Mouse (Mus musculus): Measurements from ENCODE around the gene Slc5a6. TPM values are rescaled to one million over a fixed set of nuclear protein-coding genes. Genes with fewer than 3 reads are reported as not detected.

The Slc5a6 gene
- polyA plus RNA-seq, 1 experiment = 45.1 TPM

DNA sequence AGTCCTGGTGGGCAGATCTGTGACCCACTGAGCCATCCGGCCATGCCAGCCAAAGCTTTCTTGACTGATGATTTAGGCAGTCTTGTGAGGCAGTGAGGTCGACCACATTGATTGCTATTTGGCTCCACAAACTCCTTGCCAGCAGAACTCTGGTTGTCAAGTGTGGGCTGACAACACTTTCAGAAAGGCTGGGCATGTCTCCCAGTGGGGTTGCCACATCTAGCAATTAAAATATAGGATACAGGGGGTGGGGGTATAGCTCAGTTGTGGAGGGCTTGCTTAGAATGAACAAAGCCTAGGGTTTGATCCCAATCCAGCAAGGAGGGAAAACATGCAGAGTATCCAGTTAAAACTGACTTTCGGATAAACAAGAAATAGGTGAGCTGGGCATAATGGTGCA, 54.6 kb downstream of the Slc5a6 start:
- Histone ChIP-seq H3K4me1 (ENCODE audit: control insufficient read depth, insufficient read depth, low read length) (no peaks in the 10 kb centered on the region), H3K4me3 (replicated peaks; ENCODE audit: insufficient read depth, low read depth, low read length) (no peak overlapping the region), H3K27ac (ENCODE audit: insufficient read depth, low read length) (no peak overlapping the region), H3K27me3 (ENCODE audit: control insufficient read depth, insufficient read depth, low read length) (no peaks in the 10 kb centered on the region)
- no peak for DNase-seq
- WGBS = 62% methylated on average over 3 of the region's 3 CpGs
- TF ChIP-seq CTCF (IDR thresholded peaks at IDR 0.05; ENCODE audit: borderline replicate concordance, insufficient read depth, low read depth, low read length) (no peak), POLR2A (IDR thresholded peaks at IDR 0.05; ENCODE audit: borderline replicate concordance, insufficient read depth, low read length) (no peak)

DNA sequence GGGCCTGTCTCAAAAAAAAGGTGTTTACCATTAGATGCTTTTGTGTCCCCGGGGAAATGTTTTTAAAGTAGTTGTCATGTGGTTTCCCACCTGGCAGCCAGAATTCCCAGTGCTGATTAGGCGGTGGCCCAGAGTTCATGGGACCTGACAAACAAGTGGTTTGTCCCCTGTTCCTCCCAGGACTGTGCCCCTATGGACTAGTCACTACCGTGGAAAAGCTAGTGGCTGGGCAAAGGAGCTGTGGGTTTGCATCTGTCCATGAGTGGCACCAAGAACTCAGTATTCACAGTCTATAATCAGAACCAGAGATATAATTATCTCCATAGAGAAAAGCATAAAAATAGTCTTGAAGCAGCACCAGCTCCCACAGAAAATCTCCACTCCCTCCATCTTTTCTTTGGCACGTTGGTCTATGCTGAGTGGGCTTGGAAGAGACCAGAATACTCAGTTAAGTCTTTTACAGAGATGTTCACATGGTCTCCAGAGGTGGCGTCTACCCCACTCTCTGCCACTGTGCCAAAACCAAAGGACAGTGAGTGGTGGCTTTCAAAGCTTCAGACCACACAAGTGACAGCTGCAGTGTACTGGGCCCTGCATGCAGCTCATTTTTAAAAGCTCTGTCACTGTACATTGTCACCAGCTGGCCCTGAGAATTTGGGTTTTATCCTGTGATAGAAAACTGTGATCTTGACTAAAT, 55.6 kb downstream of the Slc5a6 start:
- H3K27me3 ChIP-seq (ENCODE audit: control insufficient read depth, insufficient read depth, low read length) = no peaks in the 10 kb centered on the region
- TF ChIP-seq POLR2A (IDR thresholded peaks at IDR 0.05; ENCODE audit: borderline replicate concordance, insufficient read depth, low read length) (no peak), CTCF (IDR thresholded peaks at IDR 0.05; ENCODE audit: borderline replicate concordance, insufficient read depth, low read depth, low read length) (no peak)
- H3K4me3 ChIP-seq (replicated peaks; ENCODE audit: insufficient read depth, low read depth, low read length) = no peak overlapping the region
- H3K4me1 ChIP-seq (ENCODE audit: control insufficient read depth, insufficient read depth, low read length) = no peaks in the 10 kb centered on the region
- DNase-seq = no peak
- 66% methylated on average over 5 of the region's 5 CpGs for WGBS
- H3K27ac ChIP-seq (ENCODE audit: insufficient read depth, low read length) = no peak overlapping the region

Other genes starting within 250 kb of the Slc5a6 start
- gene Mapre3, start 234.3 kb downstream of the Slc5a6 start, polyA plus RNA-seq (2012; rRNA removed) = 276 and 288 TPM in 2 replicates
- 64.6 and 67.2 TPM in 2 replicates for gene Tmem214, start 180.9 kb downstream of the Slc5a6 start, polyA plus RNA-seq (2012; rRNA removed)
- 15.1 TPM in 2 replicates for gene Agbl5, start 160.2 kb downstream of the Slc5a6 start, polyA plus RNA-seq (2012; rRNA removed)
- 174 and 187 TPM in 2 replicates for gene Ost4, start 141.1 kb downstream of the Slc5a6 start, polyA plus RNA-seq (2012; rRNA removed)
- 1.7 and 2.6 TPM in 2 replicates for gene Emilin1, start 135.5 kb downstream of the Slc5a6 start, polyA plus RNA-seq (2012; rRNA removed)
- 34.1 and 34.2 TPM in 2 replicates for gene Khk, start 127.5 kb downstream of the Slc5a6 start, polyA plus RNA-seq (2012; rRNA removed)
- gene Cgref1, start 103.3 kb downstream of the Slc5a6 start, polyA plus RNA-seq (2012; rRNA removed) = 16.7 and 18.5 TPM in 2 replicates
- 228 and 241 TPM in 2 replicates for gene Preb, start 88.6 kb downstream of the Slc5a6 start, polyA plus RNA-seq (2012; rRNA removed)
- 0.28 and 0.29 TPM in 2 replicates for gene Tcf23, start 80.3 kb downstream of the Slc5a6 start, polyA plus RNA-seq (2012; rRNA removed)
- gene Atraid, start 612 bp downstream of the Slc5a6 start, polyA plus RNA-seq (2012; rRNA removed) = 170 and 175 TPM in 2 replicates
- gene Cad, start 5.9 kb upstream of the Slc5a6 start, polyA plus RNA-seq (2012; rRNA removed) = 21.7 and 23.4 TPM in 2 replicates
- not detected in 2 replicates for gene Dnajc5g, start 57.4 kb upstream of the Slc5a6 start, polyA plus RNA-seq (2012; rRNA removed)
- gene Slc30a3, start 59.3 kb upstream of the Slc5a6 start, polyA plus RNA-seq (2012; rRNA removed) = 19.7 and 23.5 TPM in 2 replicates
- not detected in 2 replicates for gene Trim54, start 67.8 kb upstream of the Slc5a6 start, polyA plus RNA-seq (2012; rRNA removed)
- 1.2 TPM in 1 of 2 replicates, not detected in the other for gene Ucn, start 89.9 kb upstream of the Slc5a6 start, polyA plus RNA-seq (2012; rRNA removed)
- gene Mpv17, start 105.3 kb upstream of the Slc5a6 start, polyA plus RNA-seq (2012; rRNA removed) = 91.1 and 91.7 TPM in 2 replicates
- gene Gm29609, start 131.0 kb upstream of the Slc5a6 start, polyA plus RNA-seq (2012; rRNA removed) = 3.9 and 4.1 TPM in 2 replicates
- 94.6 and 100 TPM in 2 replicates for gene Gtf3c2, start 131.2 kb upstream of the Slc5a6 start, polyA plus RNA-seq (2012; rRNA removed)
- 124 and 125 TPM in 2 replicates for gene Snx17, start 144.3 kb upstream of the Slc5a6 start, polyA plus RNA-seq (2012; rRNA removed)
- 87.1 and 93.7 TPM in 2 replicates for gene Eif2b4, start 144.5 kb upstream of the Slc5a6 start, polyA plus RNA-seq (2012; rRNA removed)
- gene Zfp513, start 153.4 kb upstream of the Slc5a6 start, polyA plus RNA-seq (2012; rRNA removed) = 44.5 and 45.4 TPM in 2 replicates
- gene Ppm1g, start 171.8 kb upstream of the Slc5a6 start, polyA plus RNA-seq (2012; rRNA removed) = 83.9 and 84.1 TPM in 2 replicates
- gene Nrbp1, start 191.9 kb upstream of the Slc5a6 start, polyA plus RNA-seq (2012; rRNA removed) = 143 and 148 TPM in 2 replicates
- 0.48 TPM in 1 of 2 replicates, not detected in the other for gene Gm9970, start 192.3 kb upstream of the Slc5a6 start, polyA plus RNA-seq (2012; rRNA removed)
- gene Krtcap3, start 202.8 kb upstream of the Slc5a6 start, polyA plus RNA-seq (2012; rRNA removed) = 4.3 and 5.2 TPM in 2 replicates
- 69.3 and 75.3 TPM in 2 replicates for gene Ift172, start 242.2 kb upstream of the Slc5a6 start, polyA plus RNA-seq (2012; rRNA removed)
- gene Fndc4, start 247.2 kb upstream of the Slc5a6 start, polyA plus RNA-seq (2012; rRNA removed) = 184 and 190 TPM in 2 replicates
- 1.2 and 1.4 TPM in 2 replicates for gene Gckr, start 248.5 kb upstream of the Slc5a6 start, polyA plus RNA-seq (2012; rRNA removed)